Comparison of ENCODE assay signal across 8 mouse cellular contexts in genomic region chr2:164874239-164874769, GRCm38 (mm10). TPM values are rescaled to one million over a fixed set of nuclear protein-coding genes. Genes with fewer than 3 reads are reported as not detected.
DNase-seq lines count a peak whose midpoint lies in the region; ATAC-seq and TF ChIP-seq lines count a peak whose summit lies in the region.

No protein-coding gene starts in this region.

- intact Hi-C loops in left cerebral cortex, postnatal 4 days (cut with DNase I) = no loop called here

- no peak overlapping the region for H3K4me2 ChIP-seq in forebrain, embryonic 16.5 days (ENCODE audit: low read length)
- no peak overlapping the region for H3K4me2 ChIP-seq in intestine, embryonic 14.5 days (ENCODE audit: low read length)

- DNase-seq in forebrain, embryonic 10.5 days (ENCODE audit: extremely low spot score, low spot score) = no peak
- no peak for DNase-seq in intestine, embryonic 14.5 days (ENCODE audit: low spot score)
- DNase-seq in lung, postnatal 10 days = peak; percentile 83
- DNase-seq in left cerebral cortex, postnatal 4 days = no peak
- no peak for DNase-seq in cerebellum, adult 11-12 months
- DNase-seq in thymus, postnatal 14 days = no peak

- no peak overlapping the region for H3K9ac ChIP-seq in forebrain, embryonic 16.5 days (replicated peaks; ENCODE audit: low read depth, low read length)
- H3K9ac ChIP-seq in intestine, embryonic 14.5 days (ENCODE audit: low read length) = no peak overlapping the region

- H3K36me3 ChIP-seq in forebrain, embryonic 10.5 days (replicated peaks) = peaks cover 9% of the 10 kb centered on the region
- H3K36me3 ChIP-seq in forebrain, embryonic 16.5 days (ENCODE audit: control insufficient read depth, insufficient read depth) = no peaks in the 10 kb centered on the region
- H3K36me3 ChIP-seq in intestine, embryonic 14.5 days (ENCODE audit: control insufficient read depth, insufficient read depth, low read length) = no peaks in the 10 kb centered on the region

- no peaks in the 10 kb centered on the region for H3K9me3 ChIP-seq in forebrain, embryonic 10.5 days
- H3K9me3 ChIP-seq in forebrain, embryonic 16.5 days (ENCODE audit: control insufficient read depth, low read length) = no peaks in the 10 kb centered on the region
- no peaks in the 10 kb centered on the region for H3K9me3 ChIP-seq in intestine, embryonic 14.5 days (ENCODE audit: control insufficient read depth, low read length)

- H3K4me3 ChIP-seq in forebrain, embryonic 10.5 days = no peak overlapping the region
- no peak overlapping the region for H3K4me3 ChIP-seq in forebrain, embryonic 16.5 days (replicated peaks; ENCODE audit: low read length)
- H3K4me3 ChIP-seq in embryonic fibroblast, embryonic 13.5 days (ENCODE audit: insufficient read depth, low read length) = no peak overlapping the region
- no peak overlapping the region for H3K4me3 ChIP-seq in intestine, embryonic 14.5 days (ENCODE audit: low read depth, low read length)

- 44% methylated on average over 1 of the region's 1 CpGs for WGBS in forebrain, embryonic 10.5 days
- WGBS in forebrain, embryonic 16.5 days = 45% methylated on average over 1 of the region's 1 CpGs
- WGBS in intestine, embryonic 14.5 days = 11% methylated on average over 1 of the region's 1 CpGs

- TF ChIP-seq POLR2A in embryonic fibroblast, embryonic 13.5 days (IDR thresholded peaks at IDR 0.05; ENCODE audit: low read depth, low read length) = 0 out of 2 replicates have a peak, but pooled peaks have one; percentile 50

- peak overlapping the region; percentile 40; the same call in 1 of the 2 replicates for H3K27ac ChIP-seq in forebrain, embryonic 10.5 days
- H3K27ac ChIP-seq in forebrain, embryonic 16.5 days (ENCODE audit: low read length) = no peak overlapping the region
- peak overlapping the region; percentile 23; the same call in 1 of the 2 replicates for H3K27ac ChIP-seq in embryonic fibroblast, embryonic 13.5 days (ENCODE audit: insufficient read depth, low read length)
- H3K27ac ChIP-seq in intestine, embryonic 14.5 days (ENCODE audit: low read depth) = peak overlapping the region; percentile 64

- no peak for ATAC-seq in forebrain, embryonic 16.5 days
- ATAC-seq in intestine, embryonic 14.5 days (replicated peaks; ENCODE audit: low FRiP score, low TSS enrichment, low read depth) = peak; percentile 21; the same call in 1 of the 2 replicates

- H3K4me1 ChIP-seq in forebrain, embryonic 10.5 days = peaks cover 32% of the 10 kb centered on the region
- H3K4me1 ChIP-seq in forebrain, embryonic 16.5 days (replicated peaks; ENCODE audit: control insufficient read depth, insufficient read depth, low read length) = peaks cover 8% of the 10 kb centered on the region
- no peaks in the 10 kb centered on the region; the same call in 1 of the 2 replicates for H3K4me1 ChIP-seq in embryonic fibroblast, embryonic 13.5 days (ENCODE audit: control insufficient read depth, insufficient read depth, low read length)
- peaks cover 16% of the 10 kb centered on the region; the same call in 1 of the 2 replicates for H3K4me1 ChIP-seq in intestine, embryonic 14.5 days (replicated peaks; ENCODE audit: control insufficient read depth, insufficient read depth, low read length)

- H3K27me3 ChIP-seq in forebrain, embryonic 10.5 days (ENCODE audit: poor library complexity, severe bottlenecking) = no peaks in the 10 kb centered on the region
- no peaks in the 10 kb centered on the region for H3K27me3 ChIP-seq in forebrain, embryonic 16.5 days (replicated peaks; ENCODE audit: control insufficient read depth, insufficient read depth, low read length)
- H3K27me3 ChIP-seq in intestine, embryonic 14.5 days (replicated peaks; ENCODE audit: control insufficient read depth, insufficient read depth, low read length) = no peaks in the 10 kb centered on the region

- TF ChIP-seq CTCF in embryonic fibroblast, embryonic 13.5 days (IDR thresholded peaks at IDR 0.05; ENCODE audit: borderline replicate concordance, insufficient read depth, low read length) = no peak

RNA-seq across cellular contexts. Expression of gene Pcif1, which starts 4.8 kb away (rescaled TPM):
- polyA plus RNA-seq in forebrain, embryonic 10.5 days (2016; fragmentation: Nextera tagmentation; extraction: Ambion mirVana) = 78.3 and 84.6 TPM in 2 replicates
- polyA plus RNA-seq in forebrain, embryonic 16.5 days (2015; fragmentation: Nextera tagmentation; extraction: Ambion mirVana) = 79.3 and 93.7 TPM in 2 replicates
- 18.2 and 18.3 TPM in 2 replicates for polyA plus RNA-seq in embryonic fibroblast, embryonic 13.5 days (2011; ENCODE audit: insufficient read length, low read depth, missing spikeins)
- polyA plus RNA-seq in intestine, embryonic 14.5 days (2014; fragmentation: Nextera tagmentation; extraction: Ambion mirVana) = 76.0 and 85.5 TPM in 2 replicates
- total RNA-seq in left cerebral cortex, postnatal 4 days (2021) = 10 to 100 TPM; 53.9 to 61.4 TPM

RNA-seq across cellular contexts. Expression of gene Pltp, which starts 16.8 kb away (rescaled TPM):
- 36.6 and 40.0 TPM in 2 replicates for polyA plus RNA-seq in forebrain, embryonic 10.5 days (2016; fragmentation: Nextera tagmentation; extraction: Ambion mirVana)
- polyA plus RNA-seq in forebrain, embryonic 16.5 days (2015; fragmentation: Nextera tagmentation; extraction: Ambion mirVana) = 45.7 and 63.9 TPM in 2 replicates
- polyA plus RNA-seq in embryonic fibroblast, embryonic 13.5 days (2011; ENCODE audit: insufficient read length, low read depth, missing spikeins) = 26.5 and 39.5 TPM in 2 replicates
- 25.7 and 28.1 TPM in 2 replicates for polyA plus RNA-seq in intestine, embryonic 14.5 days (2014; fragmentation: Nextera tagmentation; extraction: Ambion mirVana)
- 10 to 100 TPM; 63.5 to 71.3 TPM for total RNA-seq in left cerebral cortex, postnatal 4 days (2021)

RNA-seq across cellular contexts. Expression of gene Zfp335, which starts 37.3 kb away (rescaled TPM):
- polyA plus RNA-seq in forebrain, embryonic 10.5 days (2016; fragmentation: Nextera tagmentation; extraction: Ambion mirVana) = 16.0 and 16.6 TPM in 2 replicates
- polyA plus RNA-seq in forebrain, embryonic 16.5 days (2015; fragmentation: Nextera tagmentation; extraction: Ambion mirVana) = 16.2 and 19.9 TPM in 2 replicates
- 11.0 and 11.9 TPM in 2 replicates for polyA plus RNA-seq in embryonic fibroblast, embryonic 13.5 days (2011; ENCODE audit: insufficient read length, low read depth, missing spikeins)
- polyA plus RNA-seq in intestine, embryonic 14.5 days (2014; fragmentation: Nextera tagmentation; extraction: Ambion mirVana) = 12.7 and 14.3 TPM in 2 replicates
- 10 to 100 TPM; 30.0 to 31.2 TPM for total RNA-seq in left cerebral cortex, postnatal 4 days (2021)

RNA-seq across cellular contexts. Expression of gene Neurl2, which starts 41.0 kb away (rescaled TPM):
- 3.9 and 4.5 TPM in 2 replicates for polyA plus RNA-seq in forebrain, embryonic 10.5 days (2016; fragmentation: Nextera tagmentation; extraction: Ambion mirVana)
- polyA plus RNA-seq in forebrain, embryonic 16.5 days (2015; fragmentation: Nextera tagmentation; extraction: Ambion mirVana) = 5.9 and 7.0 TPM in 2 replicates
- 5.0 and 7.4 TPM in 2 replicates for polyA plus RNA-seq in embryonic fibroblast, embryonic 13.5 days (2011; ENCODE audit: insufficient read length, low read depth, missing spikeins)
- polyA plus RNA-seq in intestine, embryonic 14.5 days (2014; fragmentation: Nextera tagmentation; extraction: Ambion mirVana) = 6.7 and 7.7 TPM in 2 replicates
- 1 to 10 TPM; 5.1 to 5.6 TPM for total RNA-seq in left cerebral cortex, postnatal 4 days (2021)

RNA-seq across cellular contexts. Expression of gene Ctsa, which starts 41.6 kb away (rescaled TPM):
- polyA plus RNA-seq in forebrain, embryonic 10.5 days (2016; fragmentation: Nextera tagmentation; extraction: Ambion mirVana) = 77.8 and 80.4 TPM in 2 replicates
- 98.9 and 102 TPM in 2 replicates for polyA plus RNA-seq in forebrain, embryonic 16.5 days (2015; fragmentation: Nextera tagmentation; extraction: Ambion mirVana)
- polyA plus RNA-seq in embryonic fibroblast, embryonic 13.5 days (2011; ENCODE audit: insufficient read length, low read depth, missing spikeins) = 250 and 288 TPM in 2 replicates
- polyA plus RNA-seq in intestine, embryonic 14.5 days (2014; fragmentation: Nextera tagmentation; extraction: Ambion mirVana) = 155 and 168 TPM in 2 replicates
- total RNA-seq in left cerebral cortex, postnatal 4 days (2021) = 10 to 100 TPM; 56.8 to 62.2 TPM
